8 mouse cellular contexts compared by ENCODE assay signal in the genomic region with DNA sequence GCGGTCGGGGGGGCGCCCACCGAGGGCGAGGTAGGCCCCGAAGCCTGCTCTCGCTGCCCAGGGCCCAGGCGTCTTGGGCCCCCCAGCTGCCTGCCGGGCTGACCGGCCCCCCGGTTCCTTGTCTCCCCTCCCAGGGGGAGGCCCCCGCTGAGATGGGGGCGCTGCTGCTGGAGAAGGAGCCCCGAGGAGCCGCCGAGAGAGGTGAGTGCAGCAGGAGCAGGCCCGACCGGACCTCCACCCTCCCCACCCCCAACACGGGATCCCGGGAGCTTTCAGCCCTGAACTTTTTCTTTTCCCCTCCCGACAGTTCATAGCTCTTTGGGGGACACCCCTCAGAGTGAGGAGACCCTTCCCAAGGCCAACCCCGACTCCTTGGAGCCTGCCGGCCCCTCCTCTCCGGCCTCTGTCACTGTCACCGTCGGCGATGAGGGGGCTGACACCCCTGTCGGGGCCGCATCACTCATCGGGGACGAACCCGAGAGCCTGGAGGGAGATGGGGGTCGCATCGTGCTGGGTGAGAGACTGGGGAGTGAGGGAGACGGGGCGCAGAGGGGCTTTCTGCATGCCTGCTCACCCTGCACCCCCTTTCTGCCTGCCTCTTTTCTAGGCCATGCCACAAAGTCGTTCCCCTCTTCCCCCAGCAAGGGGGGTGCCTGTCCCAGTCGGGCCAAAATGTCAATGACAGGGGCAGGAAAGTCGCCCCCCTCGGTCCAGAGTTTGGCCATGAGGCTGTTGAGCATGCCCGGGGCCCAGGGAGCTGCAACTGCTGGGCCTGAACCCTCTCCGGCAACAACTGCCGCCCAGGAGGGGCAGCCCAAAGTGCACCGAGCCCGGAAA. TPM values are rescaled to one million over a fixed set of nuclear protein-coding genes. Genes with fewer than 3 reads are reported as not detected.
DNase-seq lines count a peak whose midpoint lies in the region; ATAC-seq and TF ChIP-seq lines count a peak whose summit lies in the region.

No protein-coding gene starts in this region.

- peak overlapping the region; percentile 96 for H3K9ac ChIP-seq in forebrain, embryonic 15.5 days (replicated peaks)
- peak overlapping the region; percentile 93 for H3K9ac ChIP-seq in liver, embryonic 12.5 days

- H3K9me3 ChIP-seq in forebrain, embryonic 15.5 days, result no peaks in the 10 kb centered on the region
- H3K9me3 ChIP-seq in liver, embryonic 12.5 days (replicated peaks), result no peaks in the 10 kb centered on the region

- H3K4me3 ChIP-seq in forebrain, embryonic 15.5 days, result peak overlapping the region; percentile 94
- H3K4me3 ChIP-seq in liver, embryonic 12.5 days, result peak overlapping the region; percentile 87

- peaks cover 26% of the 10 kb centered on the region for H3K36me3 ChIP-seq in forebrain, embryonic 15.5 days
- H3K36me3 ChIP-seq in liver, embryonic 12.5 days, result peaks cover 43% of the 10 kb centered on the region

- no peak for TF ChIP-seq CTCF in brain, embryonic 14.5 days (IDR thresholded peaks at IDR 0.05; ENCODE audit: borderline replicate concordance, extremely low read depth, insufficient read depth, insufficient read length)

- TF ChIP-seq POLR2A in brain, embryonic 14.5 days (IDR thresholded peaks at IDR 0.05; ENCODE audit: borderline replicate concordance, extremely low read depth, insufficient read depth, insufficient read length, poor library complexity, severe bottlenecking), result no peak

- H3K27ac ChIP-seq in forebrain, embryonic 15.5 days (replicated peaks), result peak overlapping the region; percentile 97
- peak overlapping the region; percentile 88 for H3K27ac ChIP-seq in liver, embryonic 12.5 days

- H3K4me1 ChIP-seq in forebrain, embryonic 15.5 days, result peaks cover 48% of the 10 kb centered on the region
- H3K4me1 ChIP-seq in liver, embryonic 12.5 days, result peaks cover 63% of the 10 kb centered on the region

- peak overlapping the region; percentile 97 for H3K4me2 ChIP-seq in forebrain, embryonic 15.5 days (replicated peaks)
- peak overlapping the region; percentile 100 for H3K4me2 ChIP-seq in liver, embryonic 12.5 days

- ATAC-seq in forebrain, embryonic 15.5 days (replicated peaks), result peak; percentile 7; the same call in 1 of the 2 replicates
- peak; percentile 7; the same call in 1 of the 2 replicates for ATAC-seq in liver, embryonic 12.5 days

- under 1% methylated on average over 38 of the region's 45 CpGs for WGBS in forebrain, embryonic 15.5 days
- WGBS in liver, embryonic 12.5 days (ENCODE audit: insufficient replicate concordance), result 3% methylated on average over 42 of the region's 45 CpGs

- peak; percentile 38 for DNase-seq in ovary, postnatal 10 days (ENCODE audit: low spot score)
- no peak for DNase-seq in ovary, adult 18-20 months (ENCODE audit: low spot score)
- peak; percentile 35 for DNase-seq in brain, embryonic 14.5 days (ENCODE audit: low read depth)
- peak; percentile 60 for DNase-seq in induced T-regulatory cell, adult 2 months (ENCODE audit: low read depth)
- DNase-seq in neural tube, embryonic 10.5 days (ENCODE audit: extremely low spot score, low spot score), result peak; percentile 57
- DNase-seq in thymus, postnatal 36 days, result peak; percentile 60 to 72

- no peaks in the 10 kb centered on the region for H3K27me3 ChIP-seq in forebrain, embryonic 15.5 days
- H3K27me3 ChIP-seq in liver, embryonic 12.5 days (replicated peaks), result no peaks in the 10 kb centered on the region

RNA-seq across cellular contexts. Expression of a gene that starts 1.0 kb away (rescaled TPM):
- polyA plus RNA-seq in brain, embryonic 14.5 days (2012; rRNA removed), result 350 and 361 TPM in 2 replicates
- 108 and 111 TPM in 2 replicates for polyA plus RNA-seq in forebrain, embryonic 15.5 days (2015; fragmentation: Nextera tagmentation; extraction: Ambion mirVana)
- polyA plus RNA-seq in liver, embryonic 12.5 days (2016; fragmentation: Nextera tagmentation; extraction: Ambion mirVana), result 27.1 and 32.8 TPM in 2 replicates

RNA-seq across cellular contexts. Expression of a gene that starts 1.2 kb away (rescaled TPM):
- polyA plus RNA-seq in brain, embryonic 14.5 days (2012; rRNA removed), result 1.1 and 2.3 TPM in 2 replicates
- polyA plus RNA-seq in forebrain, embryonic 15.5 days (2015; fragmentation: Nextera tagmentation; extraction: Ambion mirVana), result 0.77 and 1.5 TPM in 2 replicates
- polyA plus RNA-seq in liver, embryonic 12.5 days (2016; fragmentation: Nextera tagmentation; extraction: Ambion mirVana), result 7.9 and 8.2 TPM in 2 replicates

RNA-seq across cellular contexts. Expression of a gene that starts 15.0 kb away (rescaled TPM):
- polyA plus RNA-seq in brain, embryonic 14.5 days (2012; rRNA removed), result 0.06 and 0.07 TPM in 2 replicates
- polyA plus RNA-seq in forebrain, embryonic 15.5 days (2015; fragmentation: Nextera tagmentation; extraction: Ambion mirVana), result not detected in 2 replicates
- 0.75 and 0.79 TPM in 2 replicates for polyA plus RNA-seq in liver, embryonic 12.5 days (2016; fragmentation: Nextera tagmentation; extraction: Ambion mirVana)

RNA-seq across cellular contexts. Expression of a gene that starts 17.4 kb away (rescaled TPM):
- polyA plus RNA-seq in brain, embryonic 14.5 days (2012; rRNA removed), result 0.04 TPM in 1 of 2 replicates, not detected in the other
- polyA plus RNA-seq in forebrain, embryonic 15.5 days (2015; fragmentation: Nextera tagmentation; extraction: Ambion mirVana), result 0.17 TPM in 1 of 2 replicates, not detected in the other
- not detected in 2 replicates for polyA plus RNA-seq in liver, embryonic 12.5 days (2016; fragmentation: Nextera tagmentation; extraction: Ambion mirVana)

RNA-seq across cellular contexts. Expression of a gene that starts 20.0 kb away (rescaled TPM):
- 116 and 135 TPM in 2 replicates for polyA plus RNA-seq in brain, embryonic 14.5 days (2012; rRNA removed)
- polyA plus RNA-seq in forebrain, embryonic 15.5 days (2015; fragmentation: Nextera tagmentation; extraction: Ambion mirVana), result 9.5 and 9.9 TPM in 2 replicates
- polyA plus RNA-seq in liver, embryonic 12.5 days (2016; fragmentation: Nextera tagmentation; extraction: Ambion mirVana), result 1.8 and 1.9 TPM in 2 replicates
